Mouse (Mus musculus) forebrain, embryonic 10.5 days (tissue): ENCODE data around the gene Klhl22. TPM values are rescaled to one million over a fixed set of nuclear protein-coding genes. Genes with fewer than 3 reads are reported as not detected.
A peak's percentile ranks its signal among the peaks of the same experiment; 100 is the strongest.

Experiments
- DNase-seq: peaks from one replicate; pipeline ENCODE4 v3.0.0-alpha.2; 2017; ENCODE audit warnings: low spot score; ENCODE audit errors: extremely low spot score
- H3K27ac ChIP-seq: fragments of 300-500 bp; sonication (generic); 2 replicates; pipeline ENCODE4 v1.5.1; 2016; ENCODE audit warnings: mild to moderate bottlenecking
- H3K27me3 ChIP-seq: fragments of 300-500 bp; sonication (generic); 2 replicates; pipeline ENCODE4 v1.6.1; 2016; ENCODE audit warnings: mild to moderate bottlenecking; ENCODE audit not compliant: poor library complexity, severe bottlenecking
- H3K36me3 ChIP-seq: fragments of 300-500 bp; sonication (generic); replicated peaks from 2 replicates; pipeline ENCODE4 v1.6.1; 2016; ENCODE audit warnings: mild to moderate bottlenecking, moderate library complexity
- H3K4me1 ChIP-seq: fragments of 300-500 bp; sonication (generic); 2 replicates; pipeline ENCODE4 v1.6.1; 2016
- H3K4me3 ChIP-seq: fragments of 300-500 bp; sonication (generic); 2 replicates; pipeline ENCODE4 v1.5.1; 2016; ENCODE audit warnings: mild to moderate bottlenecking, moderate library complexity
- H3K9me3 ChIP-seq: fragments of 300-500 bp; sonication (generic); 2 replicates; pipeline ENCODE4 v1.6.1; 2016; ENCODE audit warnings: mild to moderate bottlenecking, moderate library complexity
- WGBS: fragments of 180-500 bp; shearing (Covaris S2); methylation state at CpG from one replicate; pipeline ENCODE4 v1.1.7; 2016; 5-methylcytosine and 5-hydroxymethylcytosine counted together
- polyA plus RNA-seq: library from polyadenylated mRNA; unstranded; fragments of >200 nt; fragmentation: Nextera tagmentation; extraction: Ambion mirVana; gene quantifications from 2 replicates; pipeline ENCODE4 v1.2.1, GENCODE M21; 2016

Gene Klhl22
- polyA plus RNA-seq, 1 experiment from 2014 or later: 55.4 TPM

- WGBS: 67% methylated on average over 1 of the region's 1 CpGs
- Histone ChIP-seq H3K4me3 (peak overlapping the region; percentile 73; the same call in 1 of the 2 replicates), H3K27me3 (peaks cover 31% of the 10 kb centered on the region), H3K36me3 (peaks cover 43% of the 10 kb centered on the region), H3K27ac (no peak overlapping the region), H3K4me1 (peaks cover 30% of the 10 kb centered on the region), H3K9me3 (no peaks in the 10 kb centered on the region)
- peak; percentile 16 for DNase-seq
Observed at GRCm38 (mm10) chr16:17761074-17761473, 1.7 kb downstream of the Klhl22 start.

DNA sequence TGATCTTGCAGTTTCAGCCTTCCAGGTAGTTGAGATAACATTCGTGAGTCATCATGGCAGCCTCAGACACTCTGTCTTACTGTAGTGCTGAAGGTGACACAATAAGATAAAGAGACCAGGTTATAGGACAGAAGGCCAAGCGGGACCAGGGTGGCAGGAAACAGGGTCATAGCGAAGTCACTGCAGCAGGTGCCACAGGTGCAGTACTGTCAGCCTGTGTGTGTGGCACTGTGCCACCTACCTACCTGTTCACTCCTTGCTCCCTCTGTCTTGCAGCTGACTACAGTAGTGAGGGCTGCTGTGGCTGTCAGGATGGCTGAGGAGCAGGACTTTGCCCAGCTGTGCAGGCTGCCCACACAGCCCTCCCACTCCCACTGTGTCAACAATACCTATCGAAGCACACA, 4.7 kb downstream of the Klhl22 start:
- no peak for DNase-seq
- H3K27ac ChIP-seq: no peak overlapping the region
- peaks cover 28% of the 10 kb centered on the region for H3K4me1 ChIP-seq
- peaks cover 72% of the 10 kb centered on the region for H3K36me3 ChIP-seq
- 90% methylated on average over 4 of the region's 4 CpGs for WGBS
- H3K27me3 ChIP-seq: peaks cover 5% of the 10 kb centered on the region; the same call in 1 of the 2 replicates
- H3K4me3 ChIP-seq: no peak overlapping the region
- H3K9me3 ChIP-seq: no peaks in the 10 kb centered on the region

GRCm38 (mm10) chr16:17768834-17769233, 9.4 kb downstream of the Klhl22 start:
- H3K36me3 ChIP-seq: peaks cover 90% of the 10 kb centered on the region
- H3K9me3 ChIP-seq: no peaks in the 10 kb centered on the region
- no peak for DNase-seq
- H3K27ac ChIP-seq: no peak overlapping the region
- H3K4me1 ChIP-seq: no peaks in the 10 kb centered on the region
- H3K27me3 ChIP-seq: no peaks in the 10 kb centered on the region
- WGBS: 92% methylated on average over 7 of the region's 7 CpGs
- H3K4me3 ChIP-seq: no peak overlapping the region

- no peak for DNase-seq
- Histone ChIP-seq H3K27ac (no peak overlapping the region), H3K27me3 (no peaks in the 10 kb centered on the region), H3K9me3 (no peaks in the 10 kb centered on the region), H3K4me1 (no peaks in the 10 kb centered on the region), H3K4me3 (no peak overlapping the region), H3K36me3 (peaks cover 86% of the 10 kb centered on the region)
- 81% methylated on average over 4 of the region's 4 CpGs for WGBS
Observed at GRCm38 (mm10) chr16:17771117-17771865, 11.9 kb downstream of the Klhl22 start.

GRCm38 (mm10) chr16:17776828-17777227, 17.4 kb downstream of the Klhl22 start:
- Histone ChIP-seq H3K27me3 (no peaks in the 10 kb centered on the region), H3K4me1 (no peaks in the 10 kb centered on the region), H3K27ac (no peak overlapping the region), H3K9me3 (no peaks in the 10 kb centered on the region), H3K4me3 (no peak overlapping the region), H3K36me3 (peaks cover 81% of the 10 kb centered on the region)
- WGBS: 72% methylated on average over 11 of the region's 11 CpGs
- DNase-seq: no peak

DNA sequence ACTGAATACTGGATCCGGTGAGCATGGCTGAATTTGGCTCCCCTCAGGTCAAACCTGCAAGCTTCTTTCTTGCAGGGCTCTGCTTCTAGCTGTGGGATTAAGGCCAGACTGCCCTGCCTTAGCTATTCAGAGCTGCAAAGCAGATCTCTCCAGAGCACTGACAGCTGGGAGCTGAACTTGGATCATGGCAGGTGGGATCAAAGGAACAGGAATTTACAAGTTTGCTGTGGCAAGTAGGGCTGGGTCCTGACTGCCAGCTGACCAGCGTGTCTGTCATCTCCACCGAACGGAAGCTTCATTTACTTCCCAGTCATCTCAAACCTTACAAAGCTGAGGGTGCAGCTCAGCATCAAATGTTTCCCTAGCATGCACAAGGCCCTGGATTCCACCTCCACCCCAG, 18.8 kb downstream of the Klhl22 start:
- Histone ChIP-seq H3K9me3 (no peaks in the 10 kb centered on the region), H3K4me3 (no peak overlapping the region), H3K27me3 (no peaks in the 10 kb centered on the region), H3K4me1 (no peaks in the 10 kb centered on the region), H3K36me3 (peaks cover 84% of the 10 kb centered on the region), H3K27ac (no peak overlapping the region)
- no peak for DNase-seq
- WGBS: 91% methylated on average over 4 of the region's 4 CpGs

DNA sequence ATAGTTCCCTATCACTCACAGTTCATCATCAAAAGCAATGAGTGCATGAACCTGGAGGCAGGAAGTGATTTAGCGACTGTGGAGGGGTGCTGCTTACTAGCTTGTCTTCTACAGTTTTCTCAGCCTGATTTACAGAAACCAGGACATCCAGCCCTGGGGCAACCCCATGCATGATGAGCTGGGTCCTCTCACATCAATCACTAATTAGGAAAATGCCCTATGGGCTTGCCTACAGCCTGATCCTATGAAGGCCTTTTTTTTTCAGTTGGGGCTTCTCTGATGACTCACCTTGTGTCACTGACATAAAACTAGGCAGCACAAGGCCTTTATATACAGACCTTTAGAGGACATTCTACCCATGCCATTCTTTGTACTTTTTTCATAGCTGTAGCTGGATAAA, 20.3 kb downstream of the Klhl22 start:
- no peaks in the 10 kb centered on the region for H3K27me3 ChIP-seq
- no peaks in the 10 kb centered on the region for H3K9me3 ChIP-seq
- 89% methylated on average over 1 of the region's 1 CpGs for WGBS
- DNase-seq: no peak
- no peaks in the 10 kb centered on the region for H3K4me1 ChIP-seq
- H3K4me3 ChIP-seq: no peak overlapping the region
- H3K36me3 ChIP-seq: peaks cover 89% of the 10 kb centered on the region
- no peak overlapping the region for H3K27ac ChIP-seq

GRCm38 (mm10) chr16:17785337-17785736, 25.9 kb downstream of the Klhl22 start:
- 62% methylated on average over 3 of the region's 3 CpGs for WGBS
- DNase-seq: no peak
- no peak overlapping the region for H3K4me3 ChIP-seq
- H3K36me3 ChIP-seq: peaks cover 91% of the 10 kb centered on the region
- no peak overlapping the region for H3K27ac ChIP-seq
- H3K4me1 ChIP-seq: no peaks in the 10 kb centered on the region
- no peaks in the 10 kb centered on the region for H3K9me3 ChIP-seq
- H3K27me3 ChIP-seq: no peaks in the 10 kb centered on the region

DNA sequence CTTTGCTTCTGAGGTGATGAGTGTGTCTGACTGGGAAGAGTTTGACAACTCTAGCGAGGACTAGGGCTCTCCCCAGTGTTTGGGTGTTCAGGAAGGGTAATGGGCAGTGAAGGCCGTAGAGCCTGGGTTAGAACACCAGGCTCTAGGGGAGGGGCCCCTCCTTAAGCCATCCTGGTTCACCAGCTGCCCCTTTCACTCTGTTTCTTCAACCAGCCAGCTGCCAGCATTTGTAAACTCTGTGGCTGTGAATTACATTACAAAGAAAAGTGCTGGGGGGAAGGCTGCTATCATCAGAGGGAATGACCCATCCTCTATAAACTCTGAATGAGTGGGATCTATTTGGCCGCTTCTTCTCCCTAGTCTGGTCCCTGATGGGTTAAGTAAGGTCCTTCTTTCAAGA, 33.3 kb downstream of the Klhl22 start:
- Histone ChIP-seq H3K4me1 (peaks cover 20% of the 10 kb centered on the region), H3K36me3 (peaks cover 64% of the 10 kb centered on the region), H3K4me3 (no peak overlapping the region), H3K27ac (no peak overlapping the region), H3K27me3 (peaks cover 39% of the 10 kb centered on the region), H3K9me3 (no peaks in the 10 kb centered on the region)
- 77% methylated on average over 3 of the region's 3 CpGs for WGBS
- DNase-seq: no peak

DNA sequence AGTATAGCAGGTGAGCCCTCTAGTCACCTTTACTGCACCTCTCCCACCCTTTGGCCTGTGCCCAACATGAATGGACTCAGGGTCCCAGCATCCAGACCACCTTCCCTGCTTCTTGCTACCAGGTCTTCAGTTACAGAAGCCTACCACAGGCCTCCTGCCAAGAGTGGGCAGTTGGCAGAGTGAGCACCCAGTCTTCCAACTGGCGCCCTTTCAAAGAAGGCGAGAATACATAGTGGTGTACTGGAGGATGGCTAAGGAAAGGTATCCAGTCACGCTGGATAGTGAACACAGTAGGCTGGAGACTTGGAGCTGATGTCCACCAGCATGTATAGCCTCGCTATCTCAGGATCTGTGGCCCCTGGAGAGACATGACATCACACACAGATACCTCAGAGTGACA, 34.6 kb downstream of the Klhl22 start:
- H3K4me3 ChIP-seq: no peak overlapping the region
- H3K9me3 ChIP-seq: no peaks in the 10 kb centered on the region
- 87% methylated on average over 4 of the region's 4 CpGs for WGBS
- H3K27ac ChIP-seq: no peak overlapping the region
- no peak for DNase-seq
- peaks cover 52% of the 10 kb centered on the region for H3K27me3 ChIP-seq
- peaks cover 32% of the 10 kb centered on the region for H3K4me1 ChIP-seq
- H3K36me3 ChIP-seq: peaks cover 51% of the 10 kb centered on the region

DNA sequence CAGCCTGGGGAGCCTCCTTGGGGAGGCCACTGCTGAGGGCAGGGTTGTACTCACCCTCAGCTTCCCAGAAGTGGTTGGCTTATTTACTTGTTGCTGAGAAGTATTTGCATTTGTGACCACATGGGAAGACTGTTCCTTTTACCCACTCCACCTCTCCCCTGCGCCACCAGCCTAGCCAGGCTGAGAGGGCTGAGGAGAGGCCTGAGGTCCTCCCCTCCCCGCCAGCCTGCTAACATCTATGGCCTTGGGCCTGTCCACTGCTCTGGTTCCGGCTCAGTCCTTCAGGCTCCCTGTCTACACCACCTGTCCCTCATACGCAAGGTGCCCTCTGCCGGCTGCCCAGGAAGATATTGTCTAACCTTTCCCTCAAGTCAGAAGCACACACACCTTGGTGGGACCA, 36.2 kb downstream of the Klhl22 start:
- peaks cover 39% of the 10 kb centered on the region for H3K4me1 ChIP-seq
- no peak overlapping the region for H3K27ac ChIP-seq
- no peaks in the 10 kb centered on the region for H3K9me3 ChIP-seq
- DNase-seq: no peak
- H3K27me3 ChIP-seq: peaks cover 68% of the 10 kb centered on the region
- 50% methylated on average over 5 of the region's 5 CpGs for WGBS
- H3K4me3 ChIP-seq: no peak overlapping the region
- H3K36me3 ChIP-seq: peaks cover 35% of the 10 kb centered on the region

GRCm38 (mm10) chr16:17796519-17796918, 37.1 kb downstream of the Klhl22 start:
- no peaks in the 10 kb centered on the region for H3K9me3 ChIP-seq
- H3K36me3 ChIP-seq: peaks cover 26% of the 10 kb centered on the region
- peak overlapping the region; percentile 88 for H3K27ac ChIP-seq
- H3K4me3 ChIP-seq: peak overlapping the region; percentile 60
- H3K27me3 ChIP-seq: peaks cover 77% of the 10 kb centered on the region
- DNase-seq: no peak
- peaks cover 40% of the 10 kb centered on the region for H3K4me1 ChIP-seq

- H3K27ac ChIP-seq: peak within 1 kb of the TSS; percentile 88
- H3K27me3 ChIP-seq: peaks cover 84% of the 10 kb centered on the region
- peak; percentile 58 for DNase-seq
- no peaks in the 10 kb centered on the region for H3K9me3 ChIP-seq
- peaks cover 44% of the 10 kb centered on the region for H3K4me1 ChIP-seq
- H3K36me3 ChIP-seq: peaks cover 19% of the 10 kb centered on the region
- under 1% methylated on average over 76 of the region's 81 CpGs for whole genome bisulfite sequencing
- H3K4me3 ChIP-seq: peak within 1 kb of the TSS; percentile 60
Observed at GRCm38 (mm10) chr16:17796971-17797811, 37.8 kb downstream of the Klhl22 start, which contains the start of gene Scarf2. Gene Scarf2, plus strand, starts transcription at chr16:17797282.
